Mouse (Mus musculus) cortical plate, adult 2 months (tissue): ENCODE results near the gene Adora2a. TPM values are rescaled to one million over a fixed set of nuclear protein-coding genes. Genes with fewer than 3 reads are reported as not detected.

Source experiments
- H3K27ac ChIP-seq: fragments of 200-500 bp; 2 replicates; pipeline ENCODE4 v1.5.1; 2012; ENCODE audit warnings: low read length, control low read depth, inconsistent platforms; ENCODE audit not compliant: insufficient read depth
- H3K4me1 ChIP-seq: fragments of 200-500 bp; 2 replicates; pipeline ENCODE4 v1.6.1; 2011; ENCODE audit warnings: low read length; ENCODE audit not compliant: control insufficient read depth, insufficient read depth
- H3K4me3 ChIP-seq: fragments of 200-500 bp; 2 replicates; pipeline ENCODE4 v1.5.1; 2011; ENCODE audit warnings: mild to moderate bottlenecking, low read length, control low read depth; ENCODE audit not compliant: insufficient read depth
- CTCF ChIP-seq: fragments of 200-500 bp; IDR thresholded peaks from 2 replicates; pipeline ENCODE4 v1.5.1; 2011; ENCODE audit warnings: mild to moderate bottlenecking, control low read depth, low read length; ENCODE audit not compliant: insufficient read depth; ENCODE audit errors: extremely low read depth
- POLR2A ChIP-seq: fragments of 200-500 bp; IDR thresholded peaks from 2 replicates; pipeline ENCODE4 v1.6.1; 2011; ENCODE audit warnings: mild to moderate bottlenecking, low read length, control low read depth; ENCODE audit not compliant: insufficient read depth; ENCODE audit errors: extremely low read depth
- polyA plus RNA-seq: library from polyadenylated mRNA; depleted of rRNA; stranded (reverse); fragments of >200 nt; gene quantifications from 2 replicates; pipeline ENCODE4 v1.2.3, GENCODE M21; 2012

Adora2a gene
- polyA plus RNA-seq, 1 experiment = 37.2 TPM

DNA sequence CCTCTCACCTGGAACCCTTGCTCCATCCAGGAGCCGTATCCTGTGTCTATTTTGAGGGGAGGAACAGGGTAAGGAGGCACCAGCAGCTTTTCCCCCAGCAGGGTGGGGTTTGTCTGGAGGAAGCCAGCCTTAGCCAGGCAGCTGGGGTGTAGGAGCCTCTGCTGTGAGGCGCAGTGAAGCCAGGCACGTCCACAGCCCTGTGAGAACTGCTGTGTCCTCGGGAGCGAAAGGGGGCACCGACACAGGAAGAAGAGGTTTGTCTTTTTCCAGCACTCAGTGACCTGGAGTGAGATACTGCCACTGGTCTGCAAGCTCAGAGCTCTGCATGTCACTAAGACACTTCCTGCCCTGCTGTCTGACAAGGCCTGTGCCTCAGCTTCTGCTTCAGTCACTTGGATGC is 12.3 kb upstream of the Adora2a start:
- no peak for TF ChIP-seq POLR2A
- TF ChIP-seq CTCF = no peak
- Histone ChIP-seq H3K27ac (no peak overlapping the region), H3K4me1 (peaks cover 2% of the 10 kb centered on the region; the same call in 1 of the 2 replicates), H3K4me3 (no peak overlapping the region)

DNA sequence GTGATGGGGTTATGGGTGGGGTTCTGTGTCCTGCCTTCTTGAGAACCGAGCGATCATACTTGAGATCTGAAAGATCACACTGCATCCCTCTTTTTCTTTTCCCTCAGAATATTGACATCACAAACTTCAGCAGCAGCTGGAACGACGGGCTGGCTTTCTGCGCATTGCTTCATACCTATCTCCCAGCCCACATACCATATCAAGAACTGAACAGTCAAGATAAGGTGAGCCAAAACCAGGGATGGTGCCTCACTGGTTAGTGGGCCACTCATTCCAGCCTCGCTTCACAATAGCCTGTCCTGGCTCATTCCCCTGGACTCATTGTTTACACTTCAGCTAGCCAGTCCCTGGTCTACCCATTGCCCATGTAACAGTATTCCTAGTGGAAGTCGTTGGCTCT is 9.5 kb upstream of the Adora2a start:
- Histone ChIP-seq H3K4me1 (peaks cover 2% of the 10 kb centered on the region; the same call in 1 of the 2 replicates), H3K27ac (no peak overlapping the region), H3K4me3 (no peak overlapping the region)
- TF ChIP-seq POLR2A (no peak), CTCF (no peak)

DNA sequence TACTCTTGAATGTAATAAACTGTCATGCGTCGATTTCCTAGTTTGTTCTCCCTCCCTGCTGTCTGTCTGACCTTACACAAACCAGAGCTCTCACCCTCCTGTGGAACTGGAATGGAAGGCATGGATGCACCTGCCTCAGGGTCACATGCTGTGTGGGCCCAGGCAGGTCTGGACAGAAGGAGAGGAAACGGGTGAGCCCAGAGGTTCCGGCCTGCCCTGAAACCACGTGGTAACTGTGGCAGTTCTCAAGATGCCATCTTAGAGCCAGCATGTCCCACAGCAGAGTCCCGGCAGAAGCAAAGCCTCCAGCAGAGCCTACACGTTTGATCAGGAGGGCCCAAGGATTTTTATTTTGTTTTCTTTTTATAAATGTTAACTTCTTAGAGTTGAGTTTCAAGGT is 4.3 kb upstream of the Adora2a start:
- H3K4me3 ChIP-seq = no peak overlapping the region

DNA sequence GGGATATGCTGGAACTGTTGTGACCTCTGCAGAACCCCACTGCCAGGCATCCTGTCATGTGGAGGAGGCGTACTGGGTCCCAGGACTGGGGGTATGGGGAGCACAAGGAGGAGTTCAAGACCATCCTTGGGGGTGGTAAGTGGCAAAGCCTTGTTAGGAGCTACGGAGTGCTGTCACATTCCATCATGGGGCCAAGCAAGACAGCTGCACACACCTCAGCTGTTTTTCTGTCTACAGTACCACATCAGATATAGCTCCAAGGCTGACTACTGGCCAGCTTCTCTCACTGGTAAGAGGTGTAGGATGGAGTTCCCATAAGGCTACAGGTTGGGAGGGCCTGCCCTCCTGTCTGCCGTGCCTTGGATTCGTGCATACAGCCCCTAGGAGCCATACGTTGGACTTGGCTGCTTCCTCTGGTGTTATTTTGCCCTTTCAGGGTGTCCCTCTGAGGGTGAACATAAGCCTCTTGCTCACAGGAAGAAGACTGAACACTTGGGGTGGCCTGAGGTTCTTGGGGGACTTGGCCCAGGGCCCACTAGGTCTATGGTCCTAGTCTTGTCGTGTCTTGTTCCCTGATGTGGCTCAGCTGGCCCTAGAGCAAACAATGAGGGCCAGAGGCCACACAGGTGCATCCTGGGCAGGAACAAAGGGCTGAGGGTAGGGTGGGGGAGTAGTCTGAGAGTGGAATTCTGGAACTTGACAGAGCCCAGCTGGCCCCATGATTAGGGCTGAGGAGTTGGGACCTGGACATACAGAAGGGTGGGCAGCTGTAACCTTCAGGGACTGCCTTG is 2.3 kb upstream of the Adora2a start:
- Histone ChIP-seq H3K27ac (no peak overlapping the region), H3K4me3 (no peak overlapping the region), H3K4me1 (no peaks in the 10 kb centered on the region)
- no peak for TF ChIP-seq CTCF
- TF ChIP-seq POLR2A = no peak

More for the DNA sequence above, 4.3 kb upstream of the Adora2a start:
- Histone ChIP-seq H3K27ac (no peak overlapping the region), H3K4me1 (no peaks in the 10 kb centered on the region)
- no peak for TF ChIP-seq POLR2A
- no peak for TF ChIP-seq CTCF

DNA sequence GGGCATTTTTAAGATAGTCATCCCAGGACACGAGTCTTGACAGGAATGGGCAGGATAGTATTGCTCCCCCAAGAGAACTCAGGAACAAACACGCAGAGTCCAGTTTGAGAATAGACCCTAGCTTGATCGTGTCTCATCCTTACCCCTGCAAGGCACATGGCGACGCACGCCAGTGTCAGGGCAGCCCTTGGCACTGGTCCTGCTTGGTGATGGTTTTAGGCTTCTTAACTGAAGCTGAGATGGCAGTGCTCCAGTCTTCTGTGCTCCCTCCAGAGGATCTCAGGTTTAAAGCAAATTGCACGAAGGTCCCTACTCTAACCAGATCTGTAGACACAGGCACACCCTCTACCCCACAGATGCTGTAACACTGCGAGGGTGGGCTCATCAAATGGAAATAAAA is 921 bp upstream of the Adora2a start:
- Histone ChIP-seq H3K27ac (no peak overlapping the region), H3K4me1 (no peaks in the 10 kb centered on the region), H3K4me3 (no peak overlapping the region)
- no peak for TF ChIP-seq POLR2A
- TF ChIP-seq CTCF = no peak

DNA sequence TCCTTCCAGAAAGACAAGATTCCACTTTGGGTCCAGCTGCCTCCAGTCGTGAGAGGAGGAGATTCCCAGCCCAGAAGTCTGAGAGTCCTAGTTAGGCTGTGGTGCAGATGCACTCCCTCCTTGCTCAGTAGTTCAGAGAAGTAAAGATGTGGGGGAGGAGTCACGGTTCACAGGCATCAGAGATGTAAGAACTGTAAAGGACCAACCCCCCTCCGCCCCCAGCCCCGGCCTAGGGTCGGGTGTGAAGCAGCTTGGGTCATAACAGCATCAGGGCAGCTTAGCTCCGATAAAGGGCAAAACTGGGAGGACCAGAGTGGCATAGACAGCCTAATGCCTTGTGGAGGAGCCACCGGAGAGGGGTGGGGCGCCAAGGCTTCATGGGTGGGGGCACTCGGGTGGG is 205 bp upstream of the Adora2a start:
- Histone ChIP-seq H3K4me1 (no peaks in the 10 kb centered on the region), H3K27ac (no peak overlapping the region), H3K4me3 (no peak overlapping the region)
- TF ChIP-seq CTCF (no peak), POLR2A (no peak)

DNA sequence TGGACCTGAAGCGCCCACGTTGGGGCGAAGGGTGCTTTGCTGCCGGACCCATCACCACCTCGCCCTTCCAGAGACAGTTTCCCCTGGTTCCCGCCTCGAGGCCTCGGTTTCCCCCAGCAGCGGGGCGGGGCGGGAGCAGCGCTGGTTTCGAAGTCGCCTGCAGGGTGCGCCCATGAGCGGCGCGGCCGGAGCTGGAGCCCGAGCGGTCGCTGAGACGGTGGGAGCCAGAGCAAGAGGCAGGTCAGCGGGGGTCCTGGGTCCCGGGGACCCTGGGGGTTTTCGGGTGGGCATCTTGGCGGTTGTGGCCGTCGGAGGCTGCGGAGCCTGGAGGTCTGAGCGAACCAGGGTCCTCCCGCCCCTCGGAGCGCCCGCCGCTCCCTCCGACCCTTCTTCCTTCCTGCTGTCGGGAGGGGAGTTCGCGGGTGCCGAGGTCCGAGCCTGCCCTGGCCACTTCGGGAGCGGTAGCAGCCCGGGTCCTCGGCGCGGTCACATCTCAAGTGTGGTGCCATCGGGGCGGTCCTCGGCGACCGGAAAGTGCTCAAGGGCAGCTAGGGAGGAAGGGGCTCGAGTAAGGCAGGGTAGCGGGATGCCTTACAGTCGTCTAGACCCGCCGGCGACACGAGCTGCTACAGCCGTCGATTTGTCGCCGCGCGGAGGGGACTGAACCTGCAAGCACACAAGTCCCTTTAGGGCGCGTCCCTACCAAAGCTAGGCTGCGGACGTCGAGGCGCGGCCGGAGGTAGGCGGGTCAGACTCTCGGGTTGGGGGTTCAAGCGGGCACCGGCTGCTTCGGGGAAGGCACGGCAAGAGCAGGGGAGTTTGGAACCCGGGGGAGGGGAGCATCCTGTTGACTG is 458 bp downstream of the Adora2a start:
- H3K4me3 ChIP-seq = peak overlapping the region; percentile 13
- H3K4me1 ChIP-seq = no peaks in the 10 kb centered on the region
- TF ChIP-seq CTCF = peak; percentile 33
- no peak for TF ChIP-seq POLR2A
- H3K27ac ChIP-seq = no peak overlapping the region; the same call in 1 of the 2 replicates

DNA sequence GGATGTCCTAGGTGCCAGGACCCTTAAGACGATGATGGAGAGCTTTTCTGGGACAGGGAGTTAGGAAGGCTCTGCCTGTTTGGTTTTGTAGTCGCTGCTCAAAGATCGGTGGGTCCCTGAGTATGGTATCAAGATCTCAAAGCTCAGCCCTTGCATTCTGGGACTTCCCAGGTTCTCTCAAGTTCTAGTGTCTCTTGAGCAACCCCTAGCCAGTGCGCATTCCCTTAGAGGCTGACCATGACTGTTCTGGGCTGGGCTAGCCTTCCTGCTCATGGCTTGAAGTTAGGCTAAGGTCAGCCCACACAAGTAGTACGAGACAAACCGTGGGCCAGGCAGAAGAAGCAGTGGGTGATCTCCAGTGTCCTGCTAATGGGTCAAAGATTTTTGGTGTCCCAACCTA is 1.5 kb downstream of the Adora2a start:
- H3K4me1 ChIP-seq = no peaks in the 10 kb centered on the region
- 0 out of 2 replicates have a peak overlapping the region, but pooled peaks have one; percentile 13 for H3K4me3 ChIP-seq
- TF ChIP-seq POLR2A (no peak), CTCF (no peak)
- no peak overlapping the region for H3K27ac ChIP-seq

DNA sequence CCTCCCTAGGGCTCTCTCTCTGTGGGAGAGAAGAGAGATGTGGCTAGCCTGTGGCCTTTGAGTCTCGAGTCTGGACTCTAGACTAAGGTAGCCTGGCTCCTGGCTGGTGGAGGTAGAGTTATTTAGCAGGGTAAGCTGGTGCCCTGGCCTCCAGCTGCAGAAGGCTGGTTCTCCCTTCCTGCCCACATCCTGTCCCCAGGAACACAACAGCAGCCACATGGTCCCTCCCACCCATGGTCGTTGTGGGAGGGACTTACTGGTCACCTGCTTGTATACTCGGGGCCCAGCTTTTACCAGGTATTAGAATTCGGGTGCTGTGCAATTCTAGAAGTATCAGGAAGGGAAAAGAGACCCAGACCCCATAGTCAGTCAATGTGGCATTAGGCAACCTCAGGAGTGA is 3.6 kb downstream of the Adora2a start:
- Histone ChIP-seq H3K27ac (no peak overlapping the region), H3K4me3 (no peak overlapping the region), H3K4me1 (no peaks in the 10 kb centered on the region)
- no peak for TF ChIP-seq CTCF
- TF ChIP-seq POLR2A = no peak
